Mouse (Mus musculus) limb, embryonic 15.5 days (tissue): Measurements from ENCODE around the gene Dnase1l2. TPM values are rescaled to one million over a fixed set of nuclear protein-coding genes. Genes with fewer than 3 reads are reported as not detected.

Experiments used
- ATAC-seq: fragments of 200-750 bp; cut with Nextera tagmentation; 2 replicates; pipeline ENCODE4 v1.8.0; 2017; ENCODE audit warnings: low read depth, moderate TSS enrichment; ENCODE audit not compliant: insufficient number of reproducible peaks, low FRiP score, low TSS enrichment
- H3K27ac ChIP-seq: fragments of 300-500 bp; sonication (generic); 2 replicates; pipeline ENCODE4 v1.5.1; 2015; ENCODE audit warnings: moderate library complexity, mild to moderate bottlenecking, inconsistent platforms
- H3K27me3 ChIP-seq: fragments of 300-500 bp; sonication (generic); 2 replicates; pipeline ENCODE4 v1.6.1; 2015; ENCODE audit warnings: inconsistent platforms
- H3K36me3 ChIP-seq: fragments of 300-500 bp; sonication (generic); 2 replicates; pipeline ENCODE4 v1.6.1; 2015; ENCODE audit warnings: inconsistent platforms
- H3K4me1 ChIP-seq: fragments of 300-500 bp; sonication (generic); 2 replicates; pipeline ENCODE4 v1.6.1; 2015; ENCODE audit warnings: inconsistent platforms
- H3K4me2 ChIP-seq: fragments of 300-500 bp; sonication (generic); 2 replicates; pipeline ENCODE4 v1.6.1; 2015; ENCODE audit warnings: mild to moderate bottlenecking, inconsistent platforms
- H3K4me3 ChIP-seq: fragments of 300-500 bp; sonication (generic); 2 replicates; pipeline ENCODE4 v1.5.1; 2015; ENCODE audit warnings: mild to moderate bottlenecking, inconsistent platforms
- H3K9ac ChIP-seq: fragments of 300-500 bp; sonication (generic); 2 replicates; pipeline ENCODE4 v1.6.1; 2015; ENCODE audit warnings: inconsistent platforms
- H3K9me3 ChIP-seq: fragments of 300-500 bp; sonication (generic); 2 replicates; pipeline ENCODE4 v1.6.1; 2016; ENCODE audit warnings: inconsistent platforms
- WGBS: fragments of 180-500 bp; shearing (Covaris S2); methylation state at CpG from one replicate; pipeline ENCODE4 v1.1.7; 2015; 5-methylcytosine and 5-hydroxymethylcytosine counted together
- polyA plus RNA-seq: library from polyadenylated mRNA; unstranded; fragments of >200 nt; fragmentation: Nextera tagmentation; extraction: Ambion mirVana; gene quantifications from 2 replicates; pipeline ENCODE4 v1.2.1, GENCODE M21; 2015

Gene Dnase1l2
- polyA plus RNA-seq, 1 experiment from 2014 or later = 13.3 TPM

DNA sequence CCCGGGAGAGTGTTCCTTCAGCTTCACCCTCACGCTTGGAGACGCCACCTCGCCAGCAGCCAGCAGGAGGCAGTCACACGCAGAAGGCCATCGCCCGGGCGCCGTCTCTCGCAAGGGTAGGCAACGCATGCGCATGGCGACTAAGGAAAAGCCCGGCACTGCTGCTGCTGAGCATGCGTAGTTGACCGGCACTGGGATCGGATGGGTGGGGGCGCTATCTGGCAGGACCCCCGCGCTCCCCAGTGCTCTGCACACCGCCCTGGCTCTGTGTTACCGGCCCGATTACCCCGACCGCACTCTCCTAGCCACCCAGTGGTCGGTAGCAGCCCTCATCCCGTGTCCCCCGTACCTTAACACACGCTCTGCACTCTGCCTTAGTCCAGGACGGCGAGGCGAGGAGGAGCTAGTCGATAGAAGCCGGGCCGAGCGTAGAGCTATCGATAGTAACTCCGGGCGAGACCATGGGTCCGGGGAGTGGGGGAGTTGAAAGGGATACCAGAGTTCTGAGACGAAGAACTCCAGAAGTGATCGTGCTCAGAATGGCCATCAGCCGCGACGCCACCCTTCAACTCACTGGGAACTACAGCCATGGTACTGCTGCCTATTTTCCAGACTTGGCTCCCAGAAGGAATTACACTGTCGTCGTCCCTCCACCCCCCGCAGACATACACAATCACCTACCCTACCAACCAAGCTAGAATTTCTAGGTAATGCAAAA, 35.9 kb upstream of the Dnase1l2 start, which contains the start of gene Mlst8:
TSS of gene Mlst8 (minus strand) at position 416 of the 718 bp plus-strand sequence.
- H3K9ac ChIP-seq = peak within 1 kb of the TSS; percentile 75
- H3K9me3 ChIP-seq = no peaks in the 10 kb centered on the region
- peak; percentile 88 for ATAC-seq
- H3K27me3 ChIP-seq = no peaks in the 10 kb centered on the region
- H3K4me2 ChIP-seq = peak within 1 kb of the TSS; percentile 57
- H3K27ac ChIP-seq = peak within 1 kb of the TSS; percentile 95
- H3K4me3 ChIP-seq = peak within 1 kb of the TSS; percentile 87
- H3K36me3 ChIP-seq = peaks cover 38% of the 10 kb centered on the region
- under 1% methylated on average over 48 of the region's 48 CpGs for WGBS
- H3K4me1 ChIP-seq = peaks cover 18% of the 10 kb centered on the region

DNA sequence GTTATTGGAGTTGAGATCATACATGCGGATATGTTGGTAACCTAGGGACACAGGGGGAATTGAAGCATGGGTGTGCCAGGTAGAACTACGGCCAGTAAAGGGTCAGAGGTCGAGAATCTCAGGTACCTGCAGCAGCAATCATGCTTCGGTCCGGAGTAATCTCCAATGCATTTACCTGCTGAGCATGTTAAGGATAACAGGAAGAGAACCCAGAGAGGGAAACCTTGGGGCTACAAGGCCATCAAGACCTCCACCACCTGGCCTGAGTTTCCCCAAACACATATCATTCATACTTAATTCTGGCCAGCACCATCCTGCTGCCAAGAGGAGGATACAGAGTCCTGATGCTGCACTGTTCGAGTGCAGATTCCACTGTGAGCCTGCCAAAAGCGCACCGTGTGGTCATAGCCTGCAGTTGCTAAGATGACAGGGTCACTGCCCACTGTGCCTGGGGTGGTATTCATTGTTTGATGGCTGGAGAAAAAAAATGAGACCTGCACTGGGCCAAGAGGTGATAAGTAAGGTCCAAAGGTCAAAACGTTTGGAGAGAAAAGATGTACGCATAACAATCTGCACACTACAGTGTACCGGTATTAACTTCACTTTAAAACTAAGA, 35.2 kb upstream of the Dnase1l2 start:
- ATAC-seq = no peak
- Histone ChIP-seq H3K27ac (peak overlapping the region; percentile 95; the same call in 1 of the 2 replicates), H3K9me3 (no peaks in the 10 kb centered on the region), H3K4me3 (peak overlapping the region; percentile 87), H3K4me1 (peaks cover 25% of the 10 kb centered on the region), H3K9ac (peak overlapping the region; percentile 75), H3K27me3 (no peaks in the 10 kb centered on the region), H3K36me3 (peaks cover 42% of the 10 kb centered on the region), H3K4me2 (peak overlapping the region; percentile 57)
- 49% methylated on average over 11 of the region's 11 CpGs for WGBS

DNA sequence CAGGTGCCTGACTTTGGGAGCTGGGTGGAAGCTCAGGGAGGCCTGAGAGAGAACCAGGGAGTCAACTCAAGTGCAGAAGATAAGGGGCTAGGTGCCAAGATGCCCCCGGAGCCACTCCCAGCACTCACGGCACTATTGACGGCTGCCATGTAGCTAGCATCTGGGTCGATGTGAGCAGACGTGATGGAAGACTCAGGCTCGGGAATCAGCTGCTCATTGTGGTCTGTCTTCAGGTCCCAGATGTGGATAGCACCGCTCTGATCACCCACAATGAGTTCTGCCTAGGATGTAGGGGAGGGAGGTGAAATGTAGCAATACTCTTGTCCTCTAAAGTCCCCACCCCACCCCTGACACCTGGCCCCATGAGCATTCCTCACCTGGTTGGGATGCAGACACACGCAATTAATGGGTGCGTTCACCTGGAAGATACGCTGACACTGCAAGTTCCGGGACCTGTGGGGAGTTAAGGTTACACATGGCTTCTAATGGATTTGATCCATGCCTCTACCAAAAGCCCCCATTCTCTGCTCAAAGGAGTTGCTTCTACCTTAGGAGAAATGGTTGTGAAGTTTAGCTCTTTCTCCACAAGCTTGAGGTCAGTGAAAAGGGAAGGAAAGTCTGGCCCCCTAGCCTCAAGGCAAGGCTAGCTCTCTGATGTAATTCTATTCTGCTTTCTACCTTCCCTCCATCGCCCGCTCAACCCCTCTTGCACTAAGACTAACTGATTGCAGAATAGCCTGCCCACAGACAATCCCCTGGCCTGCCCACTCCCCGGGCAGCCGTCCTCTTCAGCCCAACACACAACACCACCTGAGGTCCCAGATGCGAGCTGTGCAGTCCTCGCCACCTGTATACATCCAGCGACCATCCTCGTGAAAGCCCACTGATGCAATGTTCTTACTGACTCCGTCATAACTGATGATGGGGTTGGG, 34.4 kb upstream of the Dnase1l2 start:
- no peak for ATAC-seq
- 90% methylated on average over 20 of the region's 20 CpGs for WGBS
- Histone ChIP-seq H3K4me1 (peaks cover 33% of the 10 kb centered on the region), H3K27ac (no peak overlapping the region), H3K36me3 (peaks cover 42% of the 10 kb centered on the region), H3K27me3 (no peaks in the 10 kb centered on the region), H3K4me3 (0 out of 2 replicates have a peak overlapping the region, but pooled peaks have one; percentile 87), H3K9me3 (no peaks in the 10 kb centered on the region), H3K4me2 (no peak overlapping the region; the same call in 1 of the 2 replicates), H3K9ac (no peak overlapping the region)

DNA sequence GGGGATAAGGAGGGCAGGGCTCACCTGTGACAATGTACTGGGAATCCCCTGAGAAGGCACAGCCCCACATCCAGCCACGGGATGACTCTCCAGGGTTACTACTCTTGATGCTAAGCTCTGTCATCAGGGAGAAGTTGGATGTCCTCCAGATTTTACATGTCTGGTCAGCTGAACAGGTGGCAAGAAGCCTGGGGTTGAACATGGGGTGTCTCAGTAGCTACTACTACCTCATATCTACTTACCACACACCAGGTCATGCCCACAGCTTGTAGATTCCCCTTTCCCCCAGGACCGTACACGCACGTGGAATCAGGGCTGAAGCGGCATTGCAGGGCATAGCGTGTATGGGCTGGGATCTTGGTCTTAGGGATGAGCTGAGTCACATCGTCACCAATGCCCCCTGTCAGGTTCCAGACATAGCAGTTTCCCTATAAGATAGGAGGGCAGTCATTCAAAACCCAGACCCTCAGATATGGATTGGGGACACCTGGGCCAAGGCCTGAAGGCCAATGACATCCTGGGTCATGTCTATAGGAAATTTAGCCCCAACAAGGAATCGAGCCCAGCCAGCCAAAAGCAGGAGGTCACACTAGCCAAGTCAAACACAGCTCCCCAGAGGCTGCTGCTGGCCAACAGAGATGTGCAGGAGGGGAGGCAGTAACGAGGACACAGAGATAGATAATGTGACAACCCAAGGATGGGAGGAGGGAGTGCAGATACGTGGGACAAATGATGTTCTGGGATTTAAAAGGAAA, 33.3 kb upstream of the Dnase1l2 start:
- no peak for ATAC-seq
- Histone ChIP-seq H3K9ac (no peak overlapping the region), H3K4me1 (peaks cover 44% of the 10 kb centered on the region), H3K27ac (no peak overlapping the region), H3K4me3 (no peak overlapping the region), H3K4me2 (no peak overlapping the region), H3K9me3 (no peaks in the 10 kb centered on the region), H3K36me3 (peaks cover 42% of the 10 kb centered on the region), H3K27me3 (no peaks in the 10 kb centered on the region)
- 91% methylated on average over 10 of the region's 10 CpGs for WGBS

DNA sequence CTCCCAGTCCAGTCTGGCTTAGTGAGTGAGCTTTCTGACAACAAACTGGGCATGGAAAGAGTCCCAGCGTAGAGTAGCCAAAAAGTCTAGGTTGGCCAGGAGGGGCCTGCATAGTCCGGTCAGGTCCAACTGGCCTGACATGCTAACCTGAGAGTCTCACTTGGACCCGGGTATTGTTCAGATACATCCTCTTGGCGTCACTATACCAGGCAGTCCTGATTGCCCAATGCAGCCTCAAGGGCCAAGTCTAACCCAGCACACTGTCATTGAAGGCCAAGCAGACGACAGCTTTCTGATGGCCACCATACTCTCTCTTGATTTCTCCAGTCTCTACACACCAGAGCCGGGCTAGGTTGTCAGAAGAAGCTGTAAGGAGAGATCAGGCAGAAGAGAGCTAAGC, 32.7 kb upstream of the Dnase1l2 start:
- peaks cover 50% of the 10 kb centered on the region for H3K4me1 ChIP-seq
- no peak overlapping the region for H3K4me2 ChIP-seq
- 89% methylated on average over 6 of the region's 6 CpGs for WGBS
- no peak for ATAC-seq
- no peaks in the 10 kb centered on the region for H3K27me3 ChIP-seq
- H3K9ac ChIP-seq = no peak overlapping the region
- H3K9me3 ChIP-seq = no peaks in the 10 kb centered on the region
- no peak overlapping the region for H3K4me3 ChIP-seq
- peaks cover 42% of the 10 kb centered on the region for H3K36me3 ChIP-seq
- no peak overlapping the region for H3K27ac ChIP-seq

DNA sequence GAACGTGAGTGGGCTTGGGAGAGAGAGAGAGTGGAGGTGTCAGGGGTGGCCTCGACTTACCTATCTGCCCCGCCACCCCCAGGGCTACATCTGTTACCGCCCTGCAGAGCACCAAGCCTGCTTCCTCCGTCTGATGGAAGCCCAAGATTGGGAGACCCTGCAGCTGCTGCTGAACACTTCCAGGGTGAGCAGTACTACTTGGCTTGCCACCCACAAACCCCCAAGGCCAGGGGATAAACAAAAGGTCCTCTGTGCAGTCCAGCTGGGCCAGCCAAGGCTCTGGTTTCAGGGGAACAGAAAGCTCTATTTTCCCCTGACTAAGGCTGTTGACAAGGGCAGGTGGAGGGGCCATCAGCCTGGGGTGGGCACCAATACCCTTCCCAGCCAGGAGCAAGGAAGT, 31.7 kb upstream of the Dnase1l2 start:
- Histone ChIP-seq H3K4me1 (peaks cover 48% of the 10 kb centered on the region), H3K4me2 (no peak overlapping the region), H3K27ac (peak overlapping the region; percentile 30; the same call in 1 of the 2 replicates), H3K9ac (no peak overlapping the region), H3K9me3 (no peaks in the 10 kb centered on the region), H3K27me3 (no peaks in the 10 kb centered on the region), H3K36me3 (peaks cover 42% of the 10 kb centered on the region), H3K4me3 (no peak overlapping the region)
- ATAC-seq = no peak
- 80% methylated on average over 5 of the region's 5 CpGs for WGBS

DNA sequence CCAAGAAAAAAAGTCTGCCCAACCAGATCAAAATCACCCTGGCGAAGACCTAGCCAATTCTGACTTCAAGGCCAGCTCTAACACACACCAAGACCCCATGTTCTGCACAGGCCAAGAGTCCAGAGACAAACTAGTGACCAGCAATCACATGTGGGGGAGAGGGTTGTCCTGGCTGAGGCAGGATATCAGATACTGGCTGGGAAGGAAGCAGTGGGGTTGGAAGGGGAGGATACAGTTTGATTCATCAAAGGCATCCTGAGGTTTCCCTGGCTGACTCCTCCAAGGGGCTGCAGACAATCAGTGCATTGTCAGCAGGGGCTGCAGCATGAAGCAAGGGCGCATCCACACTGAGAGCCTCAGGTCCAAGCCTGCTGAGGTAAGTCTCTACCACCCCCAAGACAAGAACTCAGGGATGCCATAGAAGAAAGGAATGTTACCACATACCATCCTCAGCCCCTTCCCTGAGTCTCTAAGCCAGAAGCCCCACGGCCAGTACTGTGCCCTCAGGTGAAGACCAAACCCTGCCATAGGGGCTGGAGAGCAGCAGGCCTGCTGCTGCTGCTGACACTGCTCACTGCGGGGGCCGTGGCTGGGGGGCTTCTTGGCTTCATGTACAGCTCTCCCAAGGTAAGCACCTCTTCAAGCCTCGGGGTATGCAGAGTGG, 30.8 kb upstream of the Dnase1l2 start, which contains the start of gene Bricd5:
TSS of gene Bricd5 (plus strand) at position 273 of the 664 bp plus-strand sequence.
- Histone ChIP-seq H3K4me1 (peaks cover 48% of the 10 kb centered on the region), H3K36me3 (peaks cover 42% of the 10 kb centered on the region), H3K4me3 (no peak within 1 kb of the TSS), H3K9me3 (no peaks in the 10 kb centered on the region), H3K27ac (peak within 1 kb of the TSS; percentile 30; the same call in 1 of the 2 replicates), H3K4me2 (no peak within 1 kb of the TSS), H3K9ac (no peak within 1 kb of the TSS), H3K27me3 (no peaks in the 10 kb centered on the region)
- WGBS = 69% methylated on average over 6 of the region's 6 CpGs
- ATAC-seq = no peak

DNA sequence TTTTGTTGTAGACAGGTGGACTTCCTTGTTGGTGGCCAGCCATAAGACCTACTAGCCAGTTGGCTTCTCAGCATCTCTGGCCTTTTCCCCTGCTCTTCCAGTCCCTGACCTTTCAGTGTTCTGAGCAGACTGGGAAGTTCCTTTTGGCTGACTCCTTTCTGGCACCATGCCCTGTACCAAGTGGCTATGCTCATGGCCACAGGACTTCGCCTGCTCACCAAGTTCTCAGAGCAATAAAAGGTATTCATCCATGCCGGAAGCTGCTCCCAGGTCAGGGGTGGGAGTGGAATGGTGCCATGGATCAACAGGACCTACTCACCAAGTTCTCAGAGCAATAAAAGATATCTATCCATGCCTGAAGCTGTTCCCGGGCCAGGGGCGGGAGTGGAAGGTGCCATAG, 29.6 kb upstream of the Dnase1l2 start:
- H3K4me2 ChIP-seq = peak overlapping the region; percentile 95
- H3K27ac ChIP-seq = no peak overlapping the region
- H3K27me3 ChIP-seq = no peaks in the 10 kb centered on the region
- H3K4me1 ChIP-seq = peaks cover 39% of the 10 kb centered on the region
- no peak overlapping the region for H3K9ac ChIP-seq
- H3K4me3 ChIP-seq = peak overlapping the region; percentile 88; the same call in 1 of the 2 replicates
- ATAC-seq = no peak
- 71% methylated on average over 4 of the region's 4 CpGs for WGBS
- H3K36me3 ChIP-seq = peaks cover 39% of the 10 kb centered on the region
- H3K9me3 ChIP-seq = no peaks in the 10 kb centered on the region

DNA sequence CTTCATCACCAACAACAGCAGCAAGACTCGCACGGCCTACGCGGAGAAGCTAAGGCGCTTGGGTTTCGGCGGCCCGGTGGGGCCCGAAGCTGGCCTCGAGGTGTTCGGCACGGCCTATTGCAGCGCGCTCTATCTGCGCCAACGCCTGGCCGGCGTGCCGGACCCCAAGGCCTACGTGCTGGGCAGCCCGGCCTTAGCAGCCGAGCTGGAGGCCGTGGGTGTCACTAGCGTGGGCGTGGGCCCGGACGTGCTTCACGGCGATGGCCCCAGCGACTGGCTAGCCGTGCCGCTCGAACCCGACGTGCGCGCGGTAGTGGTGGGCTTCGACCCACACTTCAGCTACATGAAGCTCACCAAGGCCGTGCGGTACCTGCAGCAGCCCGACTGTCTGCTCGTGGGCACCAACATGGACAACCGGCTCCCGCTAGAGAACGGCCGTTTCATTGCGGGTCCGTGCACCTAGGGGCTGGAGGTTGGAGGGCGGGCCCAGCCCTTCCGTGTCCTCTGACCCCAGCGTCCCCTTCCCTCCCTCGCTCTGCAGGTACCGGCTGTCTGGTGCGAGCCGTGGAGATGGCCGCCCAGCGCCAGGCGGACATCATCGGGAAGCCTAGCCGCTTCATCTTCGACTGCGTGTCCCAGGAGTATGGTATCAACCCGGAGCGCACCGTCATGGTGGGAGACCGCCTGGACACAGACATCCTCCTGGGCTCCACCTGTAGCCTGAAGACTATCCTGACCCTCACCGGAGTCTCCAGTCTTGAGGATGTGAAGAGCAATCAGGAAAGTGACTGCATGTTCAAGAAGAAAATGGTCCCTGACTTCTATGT, 28.0 kb upstream of the Dnase1l2 start:
- H3K36me3 ChIP-seq = peaks cover 25% of the 10 kb centered on the region
- H3K4me1 ChIP-seq = peaks cover 39% of the 10 kb centered on the region
- no peaks in the 10 kb centered on the region for H3K9me3 ChIP-seq
- peak overlapping the region; percentile 88 for H3K4me3 ChIP-seq
- H3K27ac ChIP-seq = peak overlapping the region; percentile 82
- H3K27me3 ChIP-seq = no peaks in the 10 kb centered on the region
- H3K4me2 ChIP-seq = peak overlapping the region; percentile 95
- WGBS = 1% methylated on average over 68 of the region's 68 CpGs
- no peak for ATAC-seq
- H3K9ac ChIP-seq = peak overlapping the region; percentile 76
